Mouse (Mus musculus) ES-E14 (cell line): ENCODE measurements at regions not wholly inside any gene's neighbourhood (a gene's known extent, or its start where the extent isn't known, plus 50 kb on each side); places are given as distances from the start of the nearest gene placed in this dataset.

Experiments
- CHD2 ChIP-seq: IDR thresholded peaks from 2 replicates; pipeline ENCODE4 v1.6.1; 2014; ENCODE audit warnings: mild to moderate bottlenecking, low read depth, low read length, inconsistent platforms
- HCFC1 ChIP-seq: IDR thresholded peaks from 2 replicates; pipeline ENCODE4 v1.6.1; 2012; ENCODE audit warnings: low read length, inconsistent platforms, borderline replicate concordance; ENCODE audit not compliant: insufficient read depth
- MAFK ChIP-seq: IDR thresholded peaks from 2 replicates; pipeline ENCODE4 v1.6.1; 2014; ENCODE audit warnings: mild to moderate bottlenecking, low read depth, low read length, inconsistent platforms; ENCODE audit not compliant: insufficient read depth
- ZC3H11A ChIP-seq: IDR thresholded peaks from 2 replicates; pipeline ENCODE4 v1.6.1; 2012; ENCODE audit warnings: low read depth, mild to moderate bottlenecking, inconsistent platforms, low read length, borderline replicate concordance

GRCm38 (mm10) chr16:49980178-49980646 lies 179.9 kb downstream of the Cd47 start:
- TF ChIP-seq CHD2 (no peak), ZC3H11A (no peak), HCFC1 (no peak), MAFK (no peak)
